Mouse (Mus musculus) testis, postnatal 14 days (tissue): ENCODE measurements around the gene Katna1.

Experiments
- DNase-seq: peaks from one replicate; pipeline ENCODE4 v3.0.0; 2021; ENCODE audit warnings: low spot score

Gene Katna1

DNA sequence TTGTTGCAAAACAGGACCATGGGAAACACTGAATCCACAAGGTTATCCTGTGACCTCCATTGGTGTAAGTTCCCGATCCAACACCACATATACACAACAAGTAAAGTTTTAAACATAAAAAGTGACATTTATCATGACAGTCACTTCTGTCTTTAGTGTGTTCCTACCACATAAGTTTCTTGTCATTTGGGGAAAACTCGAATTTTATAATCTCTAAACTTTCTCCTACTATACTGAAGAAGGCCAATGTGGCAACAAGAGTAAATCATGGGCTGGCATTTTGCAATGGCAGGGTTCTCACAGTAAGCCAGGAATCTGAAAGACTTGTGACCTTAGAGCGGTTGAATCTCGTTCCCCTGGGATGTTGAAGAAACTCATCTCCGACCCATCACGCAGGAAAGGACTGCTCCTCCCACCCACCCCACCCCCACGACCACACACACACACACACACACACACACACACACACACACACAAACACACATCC, 54.0 kb downstream of the Katna1 start:
- DNase-seq, result no peak

GRCm38 (mm10) chr10:7780238-7781176, 54.7 kb downstream of the Katna1 start:
- peak; percentile 90 for DNase-seq

DNA sequence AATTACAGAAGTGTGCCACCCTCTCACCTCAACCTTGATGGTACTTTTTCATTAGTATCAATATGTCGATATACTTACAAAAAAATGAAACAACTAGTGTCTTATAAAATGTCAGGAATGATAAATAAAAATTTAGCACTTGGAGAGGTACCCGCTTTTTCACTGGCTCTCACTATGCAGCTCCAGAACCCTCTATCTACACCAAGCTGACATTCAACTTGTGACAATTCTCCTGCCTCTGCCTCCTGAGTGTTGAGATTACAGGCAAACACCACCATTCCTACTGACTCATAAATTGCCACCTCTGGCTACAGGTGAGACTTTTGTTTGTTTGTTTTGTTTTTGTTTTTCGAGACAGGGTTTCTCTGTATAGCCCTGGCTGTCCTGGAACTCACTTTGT, 55.4 kb downstream of the Katna1 start:
- no peak for DNase-seq

GRCm38 (mm10) chr10:7787319-7787718, 61.5 kb downstream of the Katna1 start:
- DNase-seq, result no peak

DNA sequence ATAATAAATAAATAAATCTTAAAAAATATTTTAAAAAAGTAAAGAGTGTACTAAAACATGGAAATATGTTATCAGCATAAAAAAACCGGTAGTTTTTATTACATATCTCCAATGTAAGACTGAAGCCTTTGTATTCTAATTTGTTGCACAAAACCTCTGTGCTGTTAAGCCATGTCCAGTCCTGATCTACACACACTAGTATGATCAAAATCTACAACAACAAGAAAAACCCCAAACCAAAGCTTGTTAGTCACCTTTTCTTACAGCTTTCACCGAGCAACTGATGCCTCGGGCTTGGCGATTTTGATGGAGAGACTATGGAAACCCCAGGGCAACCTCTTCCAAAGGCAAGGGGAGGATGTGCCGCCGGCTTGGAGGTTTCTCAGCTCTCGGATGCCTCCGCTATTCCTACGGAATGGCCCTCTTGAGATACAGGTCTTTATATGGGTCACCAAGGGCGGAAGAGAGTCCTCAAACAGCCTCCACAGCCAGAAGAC, 66.5 kb downstream of the Katna1 start:
- no peak for DNase-seq

- DNase-seq, result peak; percentile 91
Observed at GRCm38 (mm10) chr10:7792751-7793385, 67.1 kb downstream of the Katna1 start, which contains the start of the genes Ginm1 and Ppil4. Gene Ginm1, minus strand, starts transcription at chr10:7792824. Gene Ppil4, plus strand, starts transcription at chr10:7792891.

- no peak for DNase-seq
Observed at GRCm38 (mm10) chr10:7801258-7801657, 75.5 kb downstream of the Katna1 start.

- DNase-seq, result no peak
Observed at GRCm38 (mm10) chr10:7802519-7803140, 76.8 kb downstream of the Katna1 start.

GRCm38 (mm10) chr10:7809937-7810336, 84.1 kb downstream of the Katna1 start:
- no peak for DNase-seq
